9 mouse cellular contexts compared by ENCODE assay signal in genomic region chr2:27505539-27505938, GRCm38 (mm10). TPM values are rescaled to one million over a fixed set of nuclear protein-coding genes. Genes with fewer than 3 reads are reported as not detected.
A peak's percentile ranks its signal among the peaks of the same experiment; 100 is the strongest.
DNase-seq lines count a peak whose midpoint lies in the region; ATAC-seq lines count a peak whose summit lies in the region.
"Had no signal": no experiment of that assay in that cellular context is flagged by ENCODE, and none has a peak within 500 bp of the region (broad histone marks: within the 10 kb centered on the region; RNA-seq: fewer than 3 reads in every experiment).

No protein-coding gene starts in this region.

- no peaks in the 10 kb centered on the region for H3K9me3 ChIP-seq in heart, embryonic 12.5 days (replicated peaks)
- H3K9me3 ChIP-seq in limb, embryonic 11.5 days (ENCODE audit: control insufficient read depth, low read length): no peaks in the 10 kb centered on the region
- H3K9me3 ChIP-seq in stomach, embryonic 14.5 days (ENCODE audit: control insufficient read depth, low read depth, low read length): no peaks in the 10 kb centered on the region
- H3K9me3 ChIP-seq in midbrain, embryonic 11.5 days (ENCODE audit: control insufficient read depth, low read length): no peaks in the 10 kb centered on the region

- ATAC-seq in heart, embryonic 12.5 days (ENCODE audit: insufficient number of reproducible peaks, low FRiP score): 0 out of 2 replicates have a peak, but pooled peaks have one; percentile 41
- ATAC-seq in limb, embryonic 11.5 days (ENCODE audit: insufficient number of reproducible peaks, low FRiP score, low TSS enrichment, low read depth): peak; percentile 47; the same call in 1 of the 2 replicates
- ATAC-seq in stomach, embryonic 14.5 days (ENCODE audit: insufficient number of reproducible peaks, insufficient read depth, low FRiP score, low read depth): peak; percentile 86; the same call in 1 of the 2 replicates
- ATAC-seq in monocyte, adult 5-6 weeks (replicated peaks; ENCODE audit: insufficient number of reproducible peaks, low FRiP score, low TSS enrichment, poor library complexity, severe bottlenecking): no peak
- ATAC-seq in erythroid progenitor cell, adult 5-6 weeks (replicated peaks; ENCODE audit: low FRiP score, poor library complexity, severe bottlenecking): no peak
- ATAC-seq in midbrain, embryonic 11.5 days (ENCODE audit: low FRiP score): no peak

- H3K4me2 ChIP-seq in heart, embryonic 12.5 days: peak overlapping the region; percentile 16; the same call in 1 of the 2 replicates
- 0 out of 2 replicates have a peak overlapping the region, but pooled peaks have one; percentile 11 for H3K4me2 ChIP-seq in limb, embryonic 11.5 days (ENCODE audit: low read depth, severe bottlenecking)
- H3K4me2 ChIP-seq in stomach, embryonic 14.5 days (replicated peaks; ENCODE audit: low read depth, low read length): no peak overlapping the region
- H3K4me2 ChIP-seq in midbrain, embryonic 11.5 days: no peak overlapping the region

- H3K4me3 ChIP-seq in heart, embryonic 12.5 days: no peak overlapping the region
- no peak overlapping the region for H3K4me3 ChIP-seq in limb, embryonic 11.5 days (ENCODE audit: low read depth, low read length)
- H3K4me3 ChIP-seq in stomach, embryonic 14.5 days (ENCODE audit: low read depth, low read length): no peak overlapping the region
- H3K4me3 ChIP-seq in midbrain, embryonic 11.5 days (ENCODE audit: low read depth, low read length): no peak overlapping the region

- WGBS in heart, embryonic 12.5 days: 10% methylated on average over 6 of the region's 6 CpGs
- WGBS in limb, embryonic 11.5 days: 8% methylated on average over 6 of the region's 6 CpGs
- 6% methylated on average over 6 of the region's 6 CpGs for WGBS in stomach, embryonic 14.5 days
- 13% methylated on average over 6 of the region's 6 CpGs for WGBS in midbrain, embryonic 11.5 days

- peak; percentile 94 for DNase-seq in heart, adult 11 months
- no peak for DNase-seq in heart, postnatal 36 days
- peak; percentile 73 for DNase-seq in limb, embryonic 11.5 days (ENCODE audit: low spot score)
- DNase-seq in midbrain, embryonic 11.5 days (ENCODE audit: low spot score, missing footprints): no peak

- intact Hi-C loops in heart, postnatal 36 days (cut with DNase I): loop anchor here (2.0 kb wide), 1 partner anchor 29 kb away; no protein-coding TSS in a partner anchor

- no peaks in the 10 kb centered on the region for H3K36me3 ChIP-seq in heart, embryonic 12.5 days
- H3K36me3 ChIP-seq in limb, embryonic 11.5 days (ENCODE audit: control insufficient read depth, insufficient read depth, low read length): no peaks in the 10 kb centered on the region
- H3K36me3 ChIP-seq in stomach, embryonic 14.5 days (ENCODE audit: control insufficient read depth, insufficient read depth, low read length): no peaks in the 10 kb centered on the region
- no peaks in the 10 kb centered on the region for H3K36me3 ChIP-seq in midbrain, embryonic 11.5 days (ENCODE audit: control insufficient read depth, insufficient read depth, low read length)

- H3K27me3 ChIP-seq in heart, embryonic 12.5 days (replicated peaks): no peaks in the 10 kb centered on the region
- H3K27me3 ChIP-seq in limb, embryonic 11.5 days (ENCODE audit: control insufficient read depth, insufficient read depth, low read length): no peaks in the 10 kb centered on the region
- H3K27me3 ChIP-seq in stomach, embryonic 14.5 days (ENCODE audit: control insufficient read depth, insufficient read depth, low read length): no peaks in the 10 kb centered on the region
- no peaks in the 10 kb centered on the region for H3K27me3 ChIP-seq in midbrain, embryonic 11.5 days (ENCODE audit: control insufficient read depth, insufficient read depth, low read length)
- H3K27me3 ChIP-seq: CH12.LX had no signal

- H3K27ac ChIP-seq in heart, embryonic 12.5 days (ENCODE audit: poor library complexity, severe bottlenecking): 0 out of 2 replicates have a peak overlapping the region, but pooled peaks have one; percentile 0
- H3K27ac ChIP-seq in limb, embryonic 11.5 days (replicated peaks; ENCODE audit: low read depth, low read length): no peak overlapping the region
- peak overlapping the region; percentile 6; the same call in 1 of the 2 replicates for H3K27ac ChIP-seq in stomach, embryonic 14.5 days (ENCODE audit: low read length)
- no peak overlapping the region for H3K27ac ChIP-seq in midbrain, embryonic 11.5 days (ENCODE audit: low read depth, low read length)

- H3K4me1 ChIP-seq in heart, embryonic 12.5 days (replicated peaks): peaks cover 33% of the 10 kb centered on the region
- H3K4me1 ChIP-seq in limb, embryonic 11.5 days (ENCODE audit: control insufficient read depth, insufficient read depth, low read length): 0 out of 2 replicates have a peak, but pooled peaks cover 4% of the 10 kb centered on the region
- peaks cover 19% of the 10 kb centered on the region; the same call in 1 of the 2 replicates for H3K4me1 ChIP-seq in stomach, embryonic 14.5 days (ENCODE audit: control insufficient read depth, insufficient read depth, low read length)
- no peaks in the 10 kb centered on the region for H3K4me1 ChIP-seq in midbrain, embryonic 11.5 days (ENCODE audit: control insufficient read depth, insufficient read depth, low read length)

- no peak overlapping the region for H3K9ac ChIP-seq in heart, embryonic 12.5 days
- no peak overlapping the region for H3K9ac ChIP-seq in limb, embryonic 11.5 days (ENCODE audit: low read length)
- no peak overlapping the region for H3K9ac ChIP-seq in stomach, embryonic 14.5 days (replicated peaks; ENCODE audit: low read depth, low read length)
- no peak overlapping the region for H3K9ac ChIP-seq in midbrain, embryonic 11.5 days (ENCODE audit: low read length)

RNA-seq across cellular contexts. Expression of gene Brd3, which starts 1.9 kb away (rescaled TPM):
- total RNA-seq in heart, postnatal 36 days (2021): 10 to 100 TPM; 33.1 to 33.9 TPM
- polyA plus RNA-seq in heart, embryonic 12.5 days (2016; fragmentation: Nextera tagmentation; extraction: Ambion mirVana): 80.9 and 87.1 TPM in 2 replicates
- polyA plus RNA-seq in limb, embryonic 11.5 days (2014; fragmentation: Nextera tagmentation; extraction: Ambion mirVana): 223 and 240 TPM in 2 replicates
- 120 and 134 TPM in 2 replicates for polyA plus RNA-seq in stomach, embryonic 14.5 days (2014; fragmentation: Nextera tagmentation; extraction: Ambion mirVana)
- total RNA-seq in monocyte, adult 5-6 weeks (2017): 11.9 to 23.9 TPM (median 15.9 TPM) in 3 replicates
- 22.7 and 30.6 TPM in 2 replicates for total RNA-seq in erythroid progenitor cell, adult 5-6 weeks (2015; ENCODE audit: low replicate concordance)
- total RNA-seq in erythroid progenitor cell, adult 5-6 weeks (2017; ENCODE audit: low replicate concordance): 17.3 and 19.8 TPM in 2 replicates
- polyA plus RNA-seq in midbrain, embryonic 11.5 days (2014; fragmentation: Nextera tagmentation; extraction: Ambion mirVana): 168 and 189 TPM in 2 replicates

RNA-seq across cellular contexts. Expression of gene Wdr5, which starts 9.4 kb away (rescaled TPM):
- total RNA-seq in heart, postnatal 36 days (2021): 10 to 100 TPM; 24.4 to 25.6 TPM
- 33.7 and 36.1 TPM in 2 replicates for polyA plus RNA-seq in heart, embryonic 12.5 days (2016; fragmentation: Nextera tagmentation; extraction: Ambion mirVana)
- polyA plus RNA-seq in limb, embryonic 11.5 days (2014; fragmentation: Nextera tagmentation; extraction: Ambion mirVana): 77.6 and 83.3 TPM in 2 replicates
- polyA plus RNA-seq in stomach, embryonic 14.5 days (2014; fragmentation: Nextera tagmentation; extraction: Ambion mirVana): 48.7 and 49.2 TPM in 2 replicates
- total RNA-seq in monocyte, adult 5-6 weeks (2017): 28.3 to 50.1 TPM (median 31.0 TPM) in 3 replicates
- 14.4 and 18.9 TPM in 2 replicates for total RNA-seq in erythroid progenitor cell, adult 5-6 weeks (2015; ENCODE audit: low replicate concordance)
- total RNA-seq in erythroid progenitor cell, adult 5-6 weeks (2017; ENCODE audit: low replicate concordance): 13.6 and 28.5 TPM in 2 replicates
- 63.5 and 69.1 TPM in 2 replicates for polyA plus RNA-seq in midbrain, embryonic 11.5 days (2014; fragmentation: Nextera tagmentation; extraction: Ambion mirVana)

Comparison
In these comparisons a context has a peak if more than half of its experiments do, and no peak if none do; other contexts are left out.
1. DNase-seq: peak in heart, adult 11 months (single experiment) and limb, embryonic 11.5 days (single experiment); none in heart, postnatal 36 days (0 of 2) and midbrain, embryonic 11.5 days (single experiment).
2. ATAC-seq: peak in heart, embryonic 12.5 days (single experiment), limb, embryonic 11.5 days (single experiment) and stomach, embryonic 14.5 days (single experiment); none in monocyte, adult 5-6 weeks (single experiment), erythroid progenitor cell, adult 5-6 weeks (single experiment) and midbrain, embryonic 11.5 days (single experiment).
3. H3K27ac ChIP-seq: peak in heart, embryonic 12.5 days (single experiment) and stomach, embryonic 14.5 days (single experiment); none in limb, embryonic 11.5 days (single experiment) and midbrain, embryonic 11.5 days (single experiment).
4. H3K4me2 ChIP-seq: peak in heart, embryonic 12.5 days (single experiment) and limb, embryonic 11.5 days (single experiment); none in stomach, embryonic 14.5 days (single experiment) and midbrain, embryonic 11.5 days (single experiment).